Mouse (Mus musculus) embryonic facial prominence, embryonic 14.5 days (tissue): ENCODE results near the gene Tmtc4. TPM values are rescaled to one million over a fixed set of nuclear protein-coding genes. Genes with fewer than 3 reads are reported as not detected.

Source experiments
- ATAC-seq: fragments of 200-750 bp; cut with Nextera tagmentation; 2 replicates; pipeline ENCODE4 v1.8.0; 2017; ENCODE audit warnings: low read depth, moderate number of reproducible peaks, moderate TSS enrichment
- DNase-seq: peaks from one replicate; pipeline ENCODE4 v3.0.0-alpha.2; 2015; ENCODE audit warnings: low spot score
- H3K27ac ChIP-seq: fragments of 300-500 bp; sonication (generic); replicated peaks from 2 replicates; pipeline ENCODE4 v1.5.1; 2014; ENCODE audit warnings: low read depth, mild to moderate bottlenecking, low read length, moderate library complexity
- H3K27me3 ChIP-seq: fragments of 300-500 bp; sonication (generic); replicated peaks from 2 replicates; pipeline ENCODE4 v1.6.1; 2014; ENCODE audit warnings: low read length; ENCODE audit not compliant: control insufficient read depth, insufficient read depth
- H3K36me3 ChIP-seq: fragments of 300-500 bp; sonication (generic); 2 replicates; pipeline ENCODE4 v1.6.1; 2014; ENCODE audit warnings: low read length, mixed read lengths; ENCODE audit not compliant: control insufficient read depth, insufficient read depth
- H3K4me1 ChIP-seq: fragments of 300-500 bp; sonication (generic); 2 replicates; pipeline ENCODE4 v1.6.1; 2014; ENCODE audit warnings: antibody characterized with exemption, low read length; ENCODE audit not compliant: control insufficient read depth, insufficient read depth
- H3K4me2 ChIP-seq: fragments of 300-500 bp; sonication (generic); 2 replicates; pipeline ENCODE4 v1.6.1; 2014; ENCODE audit warnings: low read depth, mild to moderate bottlenecking, low read length, moderate library complexity, mixed read lengths
- H3K4me3 ChIP-seq: fragments of 300-500 bp; sonication (generic); 2 replicates; pipeline ENCODE4 v1.5.1; 2014; ENCODE audit warnings: low read depth, mild to moderate bottlenecking, low read length
- H3K9ac ChIP-seq: fragments of 300-500 bp; sonication (generic); 2 replicates; pipeline ENCODE4 v1.6.1; 2014; ENCODE audit warnings: low read depth, mild to moderate bottlenecking, low read length, moderate library complexity, mixed read lengths
- H3K9me3 ChIP-seq: fragments of 300-500 bp; sonication (generic); 2 replicates; pipeline ENCODE4 v1.6.1; 2016; ENCODE audit warnings: low read length; ENCODE audit not compliant: control insufficient read depth
- WGBS: fragments of 180-500 bp; shearing (Covaris S2); extraction: QIAGEN DNeasy Blood & Tissue Kit; methylation state at CpG from one replicate; pipeline ENCODE4 v1.1.7; 2014; 5-methylcytosine and 5-hydroxymethylcytosine counted together
- polyA plus RNA-seq: library from polyadenylated mRNA; unstranded; fragments of >200 nt; fragmentation: Nextera tagmentation; extraction: Ambion mirVana; gene quantifications from 2 replicates; pipeline ENCODE4 v1.2.1, GENCODE M21; 2014

Tmtc4 gene
- polyA plus RNA-seq, 1 experiment from 2014 or later = 26.2 TPM

DNA sequence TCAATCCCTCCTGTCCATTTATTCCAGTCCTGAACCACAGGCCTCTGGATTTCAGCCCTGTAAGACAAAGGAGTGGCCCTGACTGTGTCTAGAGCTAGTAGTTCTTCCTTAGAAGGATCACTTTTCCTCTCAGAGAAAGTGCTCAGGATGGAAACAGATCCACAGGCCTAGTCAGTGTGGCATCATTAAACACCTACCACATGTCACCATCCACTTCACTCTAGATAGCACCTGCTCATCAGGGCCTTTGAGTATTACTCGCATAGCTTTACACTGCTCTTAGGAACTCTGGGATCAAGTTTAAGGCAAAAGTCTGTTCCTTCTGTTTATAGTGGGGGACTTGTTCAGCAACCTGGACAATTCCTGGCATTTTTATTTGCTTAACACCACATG is 95.4 kb downstream of the Tmtc4 start:
- no peaks in the 10 kb centered on the region for H3K36me3 ChIP-seq
- DNase-seq (no peak), ATAC-seq (no peak)
- H3K4me1 ChIP-seq = 0 out of 2 replicates have a peak, but pooled peaks cover under 1% of the 10 kb centered on the region
- no peak overlapping the region for H3K4me3 ChIP-seq
- H3K4me2 ChIP-seq = no peak overlapping the region
- H3K27me3 ChIP-seq = no peaks in the 10 kb centered on the region
- WGBS = 92% methylated on average over 1 of the region's 1 CpGs
- no peaks in the 10 kb centered on the region for H3K9me3 ChIP-seq
- no peak overlapping the region for H3K27ac ChIP-seq
- H3K9ac ChIP-seq = no peak overlapping the region

DNA sequence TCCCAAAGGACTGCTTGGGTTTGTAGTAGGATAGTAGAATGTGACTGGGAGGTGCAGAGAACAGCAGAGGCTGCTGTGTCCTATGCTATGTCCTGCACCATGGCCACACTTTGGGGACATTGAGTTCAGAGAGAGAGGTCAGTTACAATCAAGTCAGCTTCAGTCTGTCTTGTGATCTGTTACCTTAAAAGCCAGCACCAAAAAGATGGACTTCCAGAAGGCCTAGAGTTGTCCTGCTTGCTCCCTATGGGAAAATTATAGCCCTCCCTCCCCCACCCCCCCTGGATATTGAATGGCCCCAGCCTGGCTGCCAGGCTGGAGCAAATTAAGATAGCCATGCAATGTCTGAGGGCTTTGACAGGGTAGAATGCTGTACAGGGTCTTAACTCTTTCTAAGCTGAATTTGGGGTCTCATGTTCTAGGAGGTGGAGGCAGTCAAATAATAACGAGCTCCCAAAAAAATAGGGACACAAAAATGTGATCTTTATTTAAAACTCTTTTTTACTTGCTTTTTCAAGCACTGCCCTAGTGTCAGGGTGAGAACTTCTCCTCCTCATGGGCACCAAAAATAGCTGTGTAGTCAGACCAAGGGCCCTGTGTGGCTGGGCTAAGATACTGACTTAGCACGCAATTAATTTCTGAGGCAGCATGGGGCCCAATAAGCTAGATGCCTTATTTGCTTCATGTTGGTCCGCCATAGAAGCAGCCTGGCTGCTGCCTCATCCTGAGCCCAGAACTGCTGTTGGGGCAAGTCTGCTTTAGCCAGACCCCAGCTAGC is 95.9 kb downstream of the Tmtc4 start:
- no peak for DNase-seq
- H3K36me3 ChIP-seq = no peaks in the 10 kb centered on the region
- ATAC-seq = no peak

DNA sequence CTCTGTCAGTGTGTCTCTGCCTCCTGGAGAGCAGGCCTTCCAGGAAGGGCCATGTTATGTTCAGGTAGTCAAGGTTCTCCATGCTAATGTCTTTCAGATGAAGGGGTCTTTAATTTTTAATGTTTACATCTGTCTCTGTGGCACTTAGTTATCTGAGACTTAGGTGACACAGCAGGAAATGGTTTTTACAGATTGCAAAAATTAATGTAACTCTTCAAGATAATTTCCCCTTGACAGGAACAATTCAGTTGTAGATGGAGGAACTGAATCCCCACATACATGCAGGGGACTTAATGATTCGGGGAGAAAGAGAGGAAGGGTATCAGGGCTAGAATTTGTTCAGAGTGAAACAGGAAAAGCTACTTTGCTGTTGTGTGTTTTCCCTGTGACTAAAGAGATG is 96.6 kb downstream of the Tmtc4 start:
- Histone ChIP-seq H3K4me1 (peaks cover 12% of the 10 kb centered on the region), H3K4me2 (no peak overlapping the region), H3K4me3 (no peak overlapping the region), H3K27ac (no peak overlapping the region), H3K27me3 (no peaks in the 10 kb centered on the region), H3K36me3 (no peaks in the 10 kb centered on the region), H3K9me3 (no peaks in the 10 kb centered on the region), H3K9ac (no peak overlapping the region)
- DNase-seq (no peak), ATAC-seq (no peak)
- 76% methylated on average over 1 of the region's 1 CpGs for WGBS

More for the DNA sequence above, 95.9 kb downstream of the Tmtc4 start:
- Histone ChIP-seq H3K9ac (no peak overlapping the region), H3K27me3 (no peaks in the 10 kb centered on the region), H3K4me1 (peaks cover 6% of the 10 kb centered on the region; the same call in 1 of the 2 replicates), H3K4me3 (no peak overlapping the region), H3K4me2 (no peak overlapping the region), H3K27ac (no peak overlapping the region), H3K9me3 (no peaks in the 10 kb centered on the region)
- 82% methylated on average over 3 of the region's 3 CpGs for WGBS

DNA sequence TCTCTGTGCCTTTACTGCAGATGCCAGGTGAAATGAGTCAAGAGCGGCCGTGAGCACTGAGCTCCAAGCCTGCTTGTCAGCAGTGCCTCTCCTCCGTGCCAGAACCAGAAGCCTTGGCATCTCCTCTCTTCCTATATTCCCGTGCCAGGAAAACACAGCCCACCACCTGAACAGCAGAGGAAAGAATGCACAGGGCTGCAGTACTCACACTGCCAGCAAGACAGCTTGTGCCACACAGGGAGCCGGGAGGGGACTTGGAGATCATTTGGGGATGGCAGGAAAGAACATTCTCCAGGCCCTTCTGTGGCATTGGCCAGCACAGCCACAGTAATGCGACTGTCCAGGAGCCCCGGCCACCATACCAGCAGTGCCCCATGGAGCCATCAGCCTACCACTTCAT is 97.9 kb downstream of the Tmtc4 start:
- Histone ChIP-seq H3K4me3 (no peak overlapping the region), H3K4me1 (peaks cover 18% of the 10 kb centered on the region), H3K27me3 (no peaks in the 10 kb centered on the region), H3K4me2 (no peak overlapping the region), H3K36me3 (no peaks in the 10 kb centered on the region), H3K9me3 (no peaks in the 10 kb centered on the region), H3K27ac (no peak overlapping the region), H3K9ac (no peak overlapping the region)
- DNase-seq = no peak
- WGBS = 91% methylated on average over 7 of the region's 7 CpGs
- ATAC-seq = no peak

DNA sequence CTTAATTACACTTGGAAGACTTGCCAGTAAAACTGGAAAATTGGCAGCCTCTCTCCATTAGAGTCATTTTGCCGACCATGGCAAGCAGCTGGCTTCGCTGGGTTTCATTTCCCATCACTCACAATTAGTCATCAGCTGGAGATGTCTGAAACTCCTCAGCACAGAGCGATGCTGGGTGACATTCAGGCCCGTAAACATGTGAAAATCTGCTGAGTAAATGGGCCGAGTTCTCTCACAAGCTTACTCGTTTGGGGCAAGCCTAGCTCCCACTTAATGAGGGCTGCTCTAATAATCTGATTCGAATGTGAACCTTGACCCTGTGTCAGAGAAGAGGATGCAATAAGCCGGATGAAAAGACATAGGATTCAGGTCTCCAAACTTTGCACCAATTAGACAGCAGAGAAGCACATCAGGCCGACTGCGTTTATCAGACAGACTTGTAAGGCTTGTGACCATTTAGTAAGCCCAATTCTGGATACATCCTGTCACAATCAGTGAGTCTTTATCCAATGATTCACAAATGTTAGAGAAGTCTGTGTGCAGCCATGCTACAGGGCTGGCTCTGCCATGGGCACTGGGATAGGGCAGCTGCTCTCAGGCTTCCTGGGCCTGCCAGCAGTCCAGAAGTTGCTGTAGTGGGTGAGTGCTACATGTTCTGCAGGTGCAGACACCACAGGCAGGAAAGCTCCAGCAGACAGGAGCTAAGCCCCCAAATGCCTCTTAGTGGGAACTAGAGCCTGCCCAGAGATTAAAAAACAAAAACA is 99.8 kb downstream of the Tmtc4 start:
- WGBS = 34% methylated on average over 10 of the region's 10 CpGs
- Histone ChIP-seq H3K9me3 (no peaks in the 10 kb centered on the region), H3K4me2 (no peak overlapping the region), H3K36me3 (no peaks in the 10 kb centered on the region), H3K4me3 (no peak overlapping the region), H3K9ac (no peak overlapping the region), H3K4me1 (peaks cover 18% of the 10 kb centered on the region), H3K27me3 (no peaks in the 10 kb centered on the region), H3K27ac (no peak overlapping the region)
- DNase-seq (peak; percentile 81), ATAC-seq (peak; percentile 79; the same call in 1 of the 2 replicates)

DNA sequence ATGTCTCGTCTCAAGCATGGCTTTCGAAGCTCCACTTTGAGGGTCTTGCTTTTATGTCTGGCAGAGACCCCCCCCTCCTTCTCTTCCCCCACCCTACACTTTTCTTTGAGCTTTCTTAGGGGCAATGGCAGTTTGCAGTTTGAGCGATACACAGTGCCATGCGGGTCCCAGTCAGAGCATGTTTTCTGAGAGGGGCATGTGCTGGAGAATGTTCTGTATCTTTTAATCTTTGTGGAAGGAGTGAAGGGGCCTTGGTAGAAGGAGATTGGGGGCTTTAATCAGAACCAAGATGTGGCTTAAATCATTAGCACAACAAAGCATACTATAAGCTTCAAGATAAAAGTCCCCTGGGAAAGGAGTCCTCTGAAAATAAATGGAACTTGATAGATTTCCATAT is 100.4 kb downstream of the Tmtc4 start:
- DNase-seq (no peak), ATAC-seq (no peak; the same call in 1 of the 2 replicates)
- Histone ChIP-seq H3K4me2 (no peak overlapping the region), H3K36me3 (no peaks in the 10 kb centered on the region), H3K4me1 (peaks cover 18% of the 10 kb centered on the region), H3K9me3 (no peaks in the 10 kb centered on the region), H3K4me3 (no peak overlapping the region), H3K9ac (no peak overlapping the region), H3K27ac (no peak overlapping the region), H3K27me3 (no peaks in the 10 kb centered on the region)
- 61% methylated on average over 4 of the region's 4 CpGs for WGBS

DNA sequence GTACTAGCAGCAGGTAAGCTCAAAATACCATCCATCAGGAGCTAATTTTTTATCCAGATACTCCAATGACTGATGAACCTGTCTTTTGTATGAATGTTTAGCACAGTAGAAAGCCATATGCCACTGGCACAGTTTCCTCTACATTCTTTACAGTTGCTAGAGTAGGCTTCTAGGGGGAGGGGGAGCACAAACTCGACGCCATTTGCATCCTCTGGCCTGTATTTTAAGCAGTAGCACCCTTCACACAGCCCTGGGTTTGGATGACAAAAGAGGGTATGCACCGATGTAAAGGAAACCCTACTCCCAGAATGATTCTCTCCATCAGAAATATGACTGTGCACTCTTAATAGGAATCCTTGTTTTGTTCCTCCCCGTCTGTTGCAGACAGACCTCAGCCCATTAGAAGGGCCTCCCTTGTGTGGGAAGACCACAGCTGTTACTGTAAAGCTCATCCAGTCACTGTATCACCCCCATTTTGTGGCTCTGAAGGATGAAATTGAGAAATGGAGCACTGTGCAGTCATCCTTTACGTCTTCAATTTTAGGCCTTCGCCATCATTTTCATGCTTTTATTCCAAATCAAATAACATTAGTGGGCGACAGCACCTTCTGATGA is 100.9 kb downstream of the Tmtc4 start:
- H3K4me3 ChIP-seq = no peak overlapping the region
- no peak overlapping the region for H3K9ac ChIP-seq
- H3K27me3 ChIP-seq = no peaks in the 10 kb centered on the region
- H3K36me3 ChIP-seq = no peaks in the 10 kb centered on the region
- DNase-seq = no peak
- 55% methylated on average over 7 of the region's 7 CpGs for WGBS
- H3K4me2 ChIP-seq = no peak overlapping the region
- no peak for ATAC-seq
- H3K4me1 ChIP-seq = peaks cover 18% of the 10 kb centered on the region
- H3K9me3 ChIP-seq = no peaks in the 10 kb centered on the region
- no peak overlapping the region for H3K27ac ChIP-seq

DNA sequence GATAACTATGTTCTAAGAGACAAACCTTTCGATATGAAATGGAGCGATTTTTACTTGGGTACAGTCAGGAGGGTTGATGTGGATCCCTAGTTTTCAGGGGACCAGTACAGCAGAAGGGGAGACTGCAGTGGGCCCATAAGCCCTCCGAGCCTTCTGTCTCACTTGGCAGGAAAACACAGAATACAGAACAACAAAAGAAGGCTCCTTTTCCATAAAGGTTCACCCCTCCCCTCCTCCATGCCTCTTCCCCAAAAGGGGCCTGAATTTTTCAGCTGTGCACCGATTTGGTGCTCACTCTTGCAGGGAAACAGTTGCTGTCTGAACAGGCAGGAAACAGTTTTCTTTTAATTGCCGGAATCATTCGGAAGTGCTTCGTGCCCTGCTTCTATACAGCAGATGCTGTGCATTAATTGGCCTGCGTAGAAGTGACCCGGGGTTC is 101.6 kb downstream of the Tmtc4 start:
- Histone ChIP-seq H3K9ac (0 out of 2 replicates have a peak overlapping the region, but pooled peaks have one; percentile 10), H3K27me3 (no peaks in the 10 kb centered on the region), H3K9me3 (no peaks in the 10 kb centered on the region), H3K27ac (0 out of 2 replicates have a peak overlapping the region, but pooled peaks have one; percentile 15), H3K4me2 (no peak overlapping the region), H3K36me3 (no peaks in the 10 kb centered on the region), H3K4me3 (no peak overlapping the region), H3K4me1 (peaks cover 18% of the 10 kb centered on the region)
- 45% methylated on average over 9 of the region's 9 CpGs for WGBS
- peak; percentile 43 for DNase-seq
- no peak for ATAC-seq
